Mouse (Mus musculus): Measurements from ENCODE around the gene Egfl7. TPM values are rescaled to one million over a fixed set of nuclear protein-coding genes. Genes with fewer than 3 reads are reported as not detected.
A peak's percentile ranks its signal among the peaks of the same experiment; 100 is the strongest.

The Egfl7 gene
- polyA plus RNA-seq, 1 experiment from 2014 or later, result 188 TPM

- WGBS, result 3% methylated on average over 49 of the region's 49 CpGs
Observed at GRCm38 (mm10) chr2:26639838-26640830, 60.3 kb downstream of the Egfl7 start.

GRCm38 (mm10) chr2:26641006-26641647 is 61.3 kb downstream of the Egfl7 start:
- no peak overlapping the region for H3K4me2 ChIP-seq (ENCODE audit: low read depth, low read length)
- WGBS, result 72% methylated on average over 7 of the region's 7 CpGs
- peak overlapping the region; percentile 55 for H3K9ac ChIP-seq (ENCODE audit: low read length)
- no peak overlapping the region for H3K4me3 ChIP-seq (ENCODE audit: low read length)
- H3K27ac ChIP-seq (ENCODE audit: low read length), result no peak overlapping the region
- peaks cover 20% of the 10 kb centered on the region for H3K36me3 ChIP-seq (ENCODE audit: control insufficient read depth, insufficient read depth)
- no peak for ATAC-seq (replicated peaks; ENCODE audit: extremely low read depth, insufficient read depth, low FRiP score)
- no peaks in the 10 kb centered on the region for H3K9me3 ChIP-seq (replicated peaks; ENCODE audit: control insufficient read depth, low read length)
- no peaks in the 10 kb centered on the region for H3K27me3 ChIP-seq (ENCODE audit: control insufficient read depth, insufficient read depth, low read length)
- H3K4me1 ChIP-seq (ENCODE audit: control insufficient read depth, insufficient read depth, low read length), result peaks cover 17% of the 10 kb centered on the region

More at GRCm38 (mm10) chr2:26639838-26640830, 60.3 kb downstream of the Egfl7 start:
- H3K4me3 ChIP-seq (ENCODE audit: low read length), result peak overlapping the region; percentile 100
- peak overlapping the region; percentile 99 for H3K9ac ChIP-seq (ENCODE audit: low read length)
- H3K4me2 ChIP-seq (ENCODE audit: low read depth, low read length), result peak overlapping the region; percentile 71
- peaks cover 17% of the 10 kb centered on the region for H3K4me1 ChIP-seq (ENCODE audit: control insufficient read depth, insufficient read depth, low read length)
- peak; percentile 85 for ATAC-seq (replicated peaks; ENCODE audit: extremely low read depth, insufficient read depth, low FRiP score)
- H3K27ac ChIP-seq (ENCODE audit: low read length), result peak overlapping the region; percentile 75
- peaks cover 23% of the 10 kb centered on the region for H3K36me3 ChIP-seq (ENCODE audit: control insufficient read depth, insufficient read depth)
- no peaks in the 10 kb centered on the region for H3K27me3 ChIP-seq (ENCODE audit: control insufficient read depth, insufficient read depth, low read length)
- H3K9me3 ChIP-seq (replicated peaks; ENCODE audit: control insufficient read depth, low read length), result no peaks in the 10 kb centered on the region

MicroRNAs within 50 kb of the gene (microRNA counts, 519-probe panel; counts per million panel counts)
- 4,265 counts per million, percentile 97 among the panel's probes with 10 or more counts for microRNA mmu-miR-126-3p
- 3,605 counts per million, percentile 89 among the panel's probes with 10 or more counts for microRNA mmu-miR-126-5p

Small RNA genes within 50 kb of the gene (microRNA-seq; reads per million reads assigned to microRNA genes)
- gene Mir126a (2.0 reads per million, percentile 4 among the genes with 10 or more reads in this experiment), gene Mir126b (not detected)

Other genes starting within 250 kb of the Egfl7 start
- gene Dnlz, start 227.9 kb upstream of the Egfl7 start, polyA plus RNA-seq (2015; fragmentation: Nextera tagmentation; extraction: Ambion mirVana), result 23.1 and 24.9 TPM in 2 replicates
- gene Card9, start 219.1 kb upstream of the Egfl7 start, polyA plus RNA-seq (2015; fragmentation: Nextera tagmentation; extraction: Ambion mirVana), result 1.0 and 1.2 TPM in 2 replicates
- 14.8 and 18.5 TPM in 2 replicates for gene Snapc4, start 199.4 kb upstream of the Egfl7 start, polyA plus RNA-seq (2015; fragmentation: Nextera tagmentation; extraction: Ambion mirVana)
- gene Entr1, start 190.7 kb upstream of the Egfl7 start, polyA plus RNA-seq (2015; fragmentation: Nextera tagmentation; extraction: Ambion mirVana), result 81.4 and 86.0 TPM in 2 replicates
- 118 and 119 TPM in 2 replicates for gene Pmpca, start 190.7 kb upstream of the Egfl7 start, polyA plus RNA-seq (2015; fragmentation: Nextera tagmentation; extraction: Ambion mirVana)
- 15.0 and 15.3 TPM in 2 replicates for gene Inpp5e, start 170.8 kb upstream of the Egfl7 start, polyA plus RNA-seq (2015; fragmentation: Nextera tagmentation; extraction: Ambion mirVana)
- gene Sec16a, start 134.8 kb upstream of the Egfl7 start, polyA plus RNA-seq (2015; fragmentation: Nextera tagmentation; extraction: Ambion mirVana), result 14.5 and 14.8 TPM in 2 replicates
- gene Notch1, start 63.4 kb upstream of the Egfl7 start, polyA plus RNA-seq (2015; fragmentation: Nextera tagmentation; extraction: Ambion mirVana), result 17.9 and 21.8 TPM in 2 replicates
- not detected in 2 replicates for gene Gm20532, start 6.6 kb downstream of the Egfl7 start, polyA plus RNA-seq (2015; fragmentation: Nextera tagmentation; extraction: Ambion mirVana)
- gene Agpat2, start 24.4 kb downstream of the Egfl7 start, polyA plus RNA-seq (2015; fragmentation: Nextera tagmentation; extraction: Ambion mirVana), result 25.9 and 28.5 TPM in 2 replicates
- gene Fam69b, start 48.4 kb downstream of the Egfl7 start, polyA plus RNA-seq (2015; fragmentation: Nextera tagmentation; extraction: Ambion mirVana), result 12.5 and 15.8 TPM in 2 replicates
- gene Lcn4, start 91.3 kb downstream of the Egfl7 start, polyA plus RNA-seq (2015; fragmentation: Nextera tagmentation; extraction: Ambion mirVana), result not detected in 2 replicates